ENCODE assay signal across 26 mouse cellular contexts in genomic region chr8:72351405-72352005, GRCm38 (mm10). TPM values are rescaled to one million over a fixed set of nuclear protein-coding genes. Genes with fewer than 3 reads are reported as not detected.
DNase-seq lines count a peak whose midpoint lies in the region; ATAC-seq and TF ChIP-seq lines count a peak whose summit lies in the region.
"Had no signal": no experiment of that assay in that cellular context is flagged by ENCODE, and none has a peak within 500 bp of the region (broad histone marks: within the 10 kb centered on the region; RNA-seq: fewer than 3 reads in every experiment).

No protein-coding gene starts in this region.

- peak; percentile 46; the same call in 1 of the 2 replicates for TF ChIP-seq POLR2A in lung, adult 2 months (IDR thresholded peaks at IDR 0.05; ENCODE audit: borderline replicate concordance, extremely low read depth, low read depth, low read length)

- no peak overlapping the region for H3K27ac ChIP-seq in hindbrain, embryonic 13.5 days
- H3K27ac ChIP-seq: embryonic facial prominence, embryonic 15.5 days; hindbrain, embryonic 10.5 days; hindbrain, postnatal 0 days; layer of hippocampus, adult 2 months; limb, embryonic 13.5 days; liver, embryonic 14.5 days; midbrain, embryonic 15.5 days had no signal

- no peak overlapping the region for H3K4me2 ChIP-seq in hindbrain, embryonic 13.5 days
- H3K4me2 ChIP-seq: embryonic facial prominence, embryonic 15.5 days; heart, embryonic 11.5 days; limb, embryonic 13.5 days; midbrain, embryonic 15.5 days had no signal

- peak; percentile 49 for DNase-seq in CD4-positive, CD25-positive, alpha-beta regulatory T cell, adult 2 months (ENCODE audit: low read depth, low spot score)
- no peak for DNase-seq in lung, adult 2 months
- no peak for DNase-seq in lung, postnatal 36 days
- DNase-seq in CD4-positive helper T cell, adult 2 months (ENCODE audit: low read depth, low spot score) = peak; percentile 77
- DNase-seq in adrenal gland, adult (ENCODE audit: inconsistent age in 2 of 2, low spot score in 1 of 2) = no peak
- DNase-seq: adrenal gland, adult 8-10 months; cerebellum, adult 18-20 months; cerebellum, postnatal 25 days; gastrocnemius, postnatal 10 days; kidney, postnatal 25 days had no signal

- peaks cover 25% of the 10 kb centered on the region for H3K4me1 ChIP-seq in lung, adult 2 months (ENCODE audit: control insufficient read depth, insufficient read depth, low read length)
- no peaks in the 10 kb centered on the region for H3K4me1 ChIP-seq in hindbrain, embryonic 13.5 days (replicated peaks)
- H3K4me1 ChIP-seq: embryonic facial prominence, embryonic 15.5 days; hindbrain, embryonic 10.5 days; limb, embryonic 13.5 days; midbrain, embryonic 15.5 days had no signal

- ATAC-seq in CD4-positive, CD25-positive, alpha-beta regulatory T cell, adult 4 months = no peak
- ATAC-seq in monocyte, adult 5-6 weeks (replicated peaks; ENCODE audit: insufficient number of reproducible peaks, low FRiP score, low TSS enrichment, poor library complexity, severe bottlenecking) = peak; percentile 23; the same call in 1 of the 2 replicates
- no peak for ATAC-seq in hindbrain, embryonic 13.5 days (ENCODE audit: low FRiP score)
- ATAC-seq: forebrain, embryonic 14.5 days; hindbrain, postnatal 0 days; intestine, postnatal 0 days; lung, postnatal 0 days; midbrain, embryonic 15.5 days; Patski had no signal

- no peak overlapping the region for H3K9ac ChIP-seq in hindbrain, embryonic 13.5 days
- H3K9ac ChIP-seq: embryonic facial prominence, embryonic 15.5 days; limb, embryonic 13.5 days; liver, embryonic 14.5 days; midbrain, embryonic 15.5 days had no signal

- no peaks in the 10 kb centered on the region for H3K27me3 ChIP-seq in hindbrain, embryonic 13.5 days
- H3K27me3 ChIP-seq: embryonic facial prominence, embryonic 15.5 days; limb, embryonic 13.5 days; midbrain, embryonic 15.5 days; Patski had no signal

- WGBS in lung, adult 2 months = 62% methylated on average over 7 of the region's 7 CpGs
- 94% methylated on average over 7 of the region's 7 CpGs for WGBS in hindbrain, embryonic 13.5 days

- no peak overlapping the region for H3K4me3 ChIP-seq in lung, adult 2 months (replicated peaks; ENCODE audit: extremely low read depth, low read depth, low read length)
- no peak overlapping the region for H3K4me3 ChIP-seq in hindbrain, embryonic 13.5 days
- H3K4me3 ChIP-seq: embryonic facial prominence, embryonic 15.5 days; hindbrain, embryonic 10.5 days; layer of hippocampus, adult 2 months; limb, embryonic 13.5 days; midbrain, embryonic 15.5 days had no signal

- H3K9me3 ChIP-seq in hindbrain, embryonic 13.5 days = no peaks in the 10 kb centered on the region
- H3K9me3 ChIP-seq: embryonic facial prominence, embryonic 15.5 days; G1E; hindbrain, embryonic 10.5 days; limb, embryonic 13.5 days; midbrain, embryonic 15.5 days had no signal

- no peak for TF ChIP-seq CTCF in lung, adult 2 months (IDR thresholded peaks at IDR 0.05; ENCODE audit: insufficient read depth, low read length)

- peaks cover 79% of the 10 kb centered on the region for H3K36me3 ChIP-seq in hindbrain, embryonic 13.5 days

RNA-seq across cellular contexts. Expression of gene Klf2, which starts 32.7 kb away (rescaled TPM):
- 10 to 100 TPM; 17.1 to 31.0 TPM for polyA plus RNA-seq in CD4-positive, CD25-positive, alpha-beta regulatory T cell, adult 4 months (2017; shearing (Covaris generic))
- 144 and 340 TPM in 2 replicates for polyA plus RNA-seq in lung, adult 2 months (2012; rRNA removed)
- 183 to 225 TPM (median 194 TPM) in 3 replicates for total RNA-seq in monocyte, adult 5-6 weeks (2017)
- polyA plus RNA-seq in hindbrain, embryonic 13.5 days (2015; fragmentation: Nextera tagmentation; extraction: Ambion mirVana) = 5.0 and 5.9 TPM in 2 replicates

RNA-seq across cellular contexts. Expression of gene Gm10282, which starts 46.4 kb away (rescaled TPM):
- polyA plus RNA-seq in CD4-positive, CD25-positive, alpha-beta regulatory T cell, adult 4 months (2017; shearing (Covaris generic)) = 10 to 100 TPM in 1 of 2 experiments, 1 to 10 TPM in 1; 7.1 to 12.4 TPM
- 0.53 and 1.8 TPM in 2 replicates for polyA plus RNA-seq in lung, adult 2 months (2012; rRNA removed)
- total RNA-seq in monocyte, adult 5-6 weeks (2017) = 1.5 to 3.3 TPM (median 3.1 TPM) in 3 replicates
- 15.4 TPM in 2 replicates for polyA plus RNA-seq in hindbrain, embryonic 13.5 days (2015; fragmentation: Nextera tagmentation; extraction: Ambion mirVana)

Comparison
In these comparisons a context has a peak if more than half of its experiments do, and no peak if none do; other contexts are left out.
1. DNase-seq: peak in CD4-positive, CD25-positive, alpha-beta regulatory T cell, adult 2 months (single experiment) and CD4-positive helper T cell, adult 2 months (single experiment); none in lung, adult 2 months (single experiment), lung, postnatal 36 days (single experiment) and adrenal gland, adult (0 of 2).